Mouse (Mus musculus): ENCODE data around the gene Galnt11.

GRCm38 (mm10) chr5:25261452-25261851, 39.7 kb downstream of the Galnt11 start:
- TF ChIP-seq CTCF (conservative IDR thresholded peaks at IDR 0.05 in 1 of 2, IDR thresholded peaks at IDR 0.05 in 1 of 2; ENCODE audit: low read depth in 2 of 2, low read length in 2 of 2) (no peak), TBP (conservative IDR thresholded peaks at IDR 0.05; ENCODE audit: low read depth, low read length) (no peak), POLR2A (IDR thresholded peaks at IDR 0.05; ENCODE audit: low read depth, low read length) (no peak)

All from CH12.LX (cell line).